Mouse (Mus musculus) heart, embryonic 15.5 days (tissue): ENCODE measurements around the gene Tmem189. TPM values are rescaled to one million over a fixed set of nuclear protein-coding genes. Genes with fewer than 3 reads are reported as not detected.

ENCODE experiments used
- ATAC-seq: fragments of 200-750 bp; cut with Nextera tagmentation; replicated peaks from 2 replicates; pipeline ENCODE4 v1.8.0; 2017; ENCODE audit warnings: low read depth, moderate TSS enrichment; ENCODE audit not compliant: insufficient number of reproducible peaks, insufficient read depth, low FRiP score
- H3K27ac ChIP-seq: fragments of 300-500 bp; sonication (generic); 2 replicates; pipeline ENCODE4 v1.5.1; 2015; ENCODE audit warnings: mild to moderate bottlenecking, inconsistent platforms
- H3K27me3 ChIP-seq: fragments of 300-500 bp; sonication (generic); 2 replicates; pipeline ENCODE4 v1.6.1; 2015; ENCODE audit warnings: inconsistent platforms
- H3K36me3 ChIP-seq: fragments of 300-500 bp; sonication (generic); 2 replicates; pipeline ENCODE4 v1.6.1; 2015; ENCODE audit warnings: mild to moderate bottlenecking, inconsistent platforms
- H3K4me1 ChIP-seq: fragments of 300-500 bp; sonication (generic); replicated peaks from 2 replicates; pipeline ENCODE4 v1.6.1; 2015; ENCODE audit warnings: inconsistent platforms
- H3K4me2 ChIP-seq: fragments of 300-500 bp; sonication (generic); 2 replicates; pipeline ENCODE4 v1.6.1; 2015; ENCODE audit warnings: inconsistent platforms, mild to moderate bottlenecking, moderate library complexity
- H3K4me3 ChIP-seq: fragments of 300-500 bp; sonication (generic); 2 replicates; pipeline ENCODE4 v1.5.1; 2015; ENCODE audit warnings: mild to moderate bottlenecking, inconsistent platforms
- H3K9ac ChIP-seq: fragments of 300-500 bp; sonication (generic); 2 replicates; pipeline ENCODE4 v1.6.1; 2015; ENCODE audit warnings: mild to moderate bottlenecking, inconsistent platforms
- H3K9me3 ChIP-seq: fragments of 300-500 bp; sonication (generic); replicated peaks from 2 replicates; pipeline ENCODE4 v1.6.1; 2016; ENCODE audit warnings: inconsistent platforms
- WGBS: fragments of 180-500 bp; shearing (Covaris S2); methylation state at CpG from one replicate; pipeline ENCODE4 v1.1.7; 2015; ENCODE audit warnings: mixed read lengths; 5-methylcytosine and 5-hydroxymethylcytosine counted together
- microRNA-seq: library from miRNA; unstranded; fragments of <30 nt; microRNA quantifications from one replicate; pipeline ENCODE4, GENCODE M21; 2016
- polyA plus RNA-seq: library from polyadenylated mRNA; unstranded; fragments of >200 nt; fragmentation: Nextera tagmentation; extraction: Ambion mirVana; gene quantifications from 2 replicates; pipeline ENCODE4 v1.2.1, GENCODE M21; 2015

Tmem189 gene
- polyA plus RNA-seq, 1 experiment from 2014 or later: 35.3 TPM

DNA sequence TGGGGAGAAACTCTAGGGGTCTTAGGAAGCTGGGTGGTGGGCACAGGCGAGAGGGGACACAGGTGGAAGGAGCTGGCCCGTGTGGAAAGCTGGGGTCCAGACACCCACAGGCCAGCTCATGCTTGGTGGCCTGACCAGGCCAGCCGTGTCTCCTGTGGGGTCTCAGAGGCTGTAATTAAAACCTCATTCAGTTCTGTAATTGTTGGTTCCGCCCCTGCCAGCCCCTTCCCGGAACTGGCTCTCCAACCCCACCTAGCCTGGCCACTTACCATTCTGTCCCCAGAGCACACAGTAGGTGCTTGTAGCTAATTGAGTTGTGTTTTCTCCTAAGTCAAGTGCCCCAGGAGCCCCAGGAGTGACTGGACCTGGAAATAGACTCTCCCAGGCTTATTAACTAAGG is 90.4 kb downstream of the Tmem189 start:
- 85% methylated on average over 5 of the region's 5 CpGs for WGBS
- H3K9me3 ChIP-seq: no peaks in the 10 kb centered on the region
- H3K27ac ChIP-seq: no peak overlapping the region
- peaks cover 4% of the 10 kb centered on the region; the same call in 1 of the 2 replicates for H3K27me3 ChIP-seq
- H3K9ac ChIP-seq: no peak overlapping the region
- peaks cover 54% of the 10 kb centered on the region for H3K4me1 ChIP-seq
- ATAC-seq: no peak
- H3K4me3 ChIP-seq: no peak overlapping the region
- no peak overlapping the region for H3K4me2 ChIP-seq
- H3K36me3 ChIP-seq: no peaks in the 10 kb centered on the region

DNA sequence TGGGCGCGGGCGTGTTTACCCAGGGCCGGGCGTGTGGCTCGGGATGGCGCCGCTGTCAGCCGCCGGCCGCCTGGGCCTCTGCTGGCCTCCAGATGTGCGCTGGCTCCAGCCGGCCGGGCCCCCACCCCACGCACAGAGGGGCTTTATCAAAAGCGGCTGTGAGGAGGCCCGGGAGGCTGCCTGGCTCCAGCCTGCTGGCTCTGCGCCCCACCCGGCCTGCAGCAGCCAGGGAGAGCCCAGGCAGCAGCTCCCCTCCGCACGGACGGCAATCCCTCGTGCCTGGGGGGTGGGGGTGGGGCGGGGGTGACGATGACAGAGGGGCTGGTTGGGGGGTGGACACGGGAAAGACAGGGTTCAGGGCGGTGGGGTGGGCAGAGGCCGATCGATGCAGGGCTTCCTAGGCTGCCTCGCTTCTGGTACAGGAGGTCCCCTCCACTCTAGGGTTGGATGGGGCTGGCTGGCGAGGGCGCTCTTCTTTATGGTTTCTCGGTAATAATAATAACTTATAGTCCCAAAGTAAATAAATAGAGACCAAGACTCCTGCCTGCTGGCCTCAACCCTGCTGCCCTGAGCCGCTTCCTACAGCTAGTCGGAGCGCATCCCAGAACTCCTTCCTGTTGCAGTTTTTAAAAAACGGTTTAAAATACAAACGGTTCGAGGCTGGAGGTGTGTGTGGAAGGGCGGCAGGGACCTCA is 92.0 kb downstream of the Tmem189 start:
- WGBS: 24% methylated on average over 40 of the region's 40 CpGs
- Histone ChIP-seq H3K36me3 (no peaks in the 10 kb centered on the region), H3K27ac (peak overlapping the region; percentile 73), H3K4me3 (peak overlapping the region; percentile 31), H3K27me3 (0 out of 2 replicates have a peak, but pooled peaks cover 3% of the 10 kb centered on the region), H3K4me1 (peaks cover 58% of the 10 kb centered on the region), H3K9ac (peak overlapping the region; percentile 42; the same call in 1 of the 2 replicates), H3K9me3 (no peaks in the 10 kb centered on the region), H3K4me2 (peak overlapping the region; percentile 59)
- peak; percentile 58 for ATAC-seq

DNA sequence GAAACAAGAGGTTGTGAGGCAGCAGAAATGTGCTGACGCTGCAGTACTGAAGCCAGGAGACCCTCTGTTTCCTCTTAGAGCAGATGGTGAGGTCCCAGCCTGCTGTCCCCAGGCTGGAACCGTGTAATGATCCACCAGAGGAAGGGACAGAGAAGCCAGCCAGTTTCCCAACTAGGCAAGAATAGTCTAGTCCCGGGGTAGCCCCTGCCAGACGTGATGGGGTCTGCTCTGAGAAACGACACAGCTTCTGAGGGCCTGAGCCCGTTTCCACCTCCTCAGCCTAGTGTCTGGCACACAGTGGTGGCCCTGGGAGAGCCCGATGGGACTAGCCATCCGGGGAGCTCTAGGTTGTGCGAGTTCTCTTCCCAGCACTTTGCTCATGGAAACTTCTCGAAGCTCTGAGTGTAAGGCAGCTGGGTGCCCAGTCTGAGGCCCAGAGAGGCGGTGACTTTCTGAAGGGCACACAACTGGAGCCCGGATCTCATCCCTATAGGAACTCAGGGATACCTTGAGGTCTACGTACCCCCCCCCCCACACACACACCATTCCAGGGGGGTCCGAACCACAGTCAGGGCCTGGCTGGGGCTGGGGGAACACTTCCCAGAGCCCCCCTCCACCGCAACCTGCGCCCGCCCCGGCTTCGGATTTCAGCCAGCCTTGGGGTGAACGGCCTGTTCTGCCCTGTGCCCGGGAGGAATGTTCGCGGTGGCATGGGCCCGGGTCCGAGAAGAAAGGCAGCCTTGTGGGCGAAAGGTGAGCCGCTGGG is 92.7 kb downstream of the Tmem189 start:
- Histone ChIP-seq H3K27me3 (no peaks in the 10 kb centered on the region), H3K9ac (peak overlapping the region; percentile 42; the same call in 1 of the 2 replicates), H3K4me3 (peak overlapping the region; percentile 31), H3K27ac (peak overlapping the region; percentile 73), H3K36me3 (no peaks in the 10 kb centered on the region), H3K4me2 (peak overlapping the region; percentile 59), H3K9me3 (no peaks in the 10 kb centered on the region), H3K4me1 (peaks cover 57% of the 10 kb centered on the region)
- ATAC-seq: no peak
- WGBS: 35% methylated on average over 27 of the region's 27 CpGs

DNA sequence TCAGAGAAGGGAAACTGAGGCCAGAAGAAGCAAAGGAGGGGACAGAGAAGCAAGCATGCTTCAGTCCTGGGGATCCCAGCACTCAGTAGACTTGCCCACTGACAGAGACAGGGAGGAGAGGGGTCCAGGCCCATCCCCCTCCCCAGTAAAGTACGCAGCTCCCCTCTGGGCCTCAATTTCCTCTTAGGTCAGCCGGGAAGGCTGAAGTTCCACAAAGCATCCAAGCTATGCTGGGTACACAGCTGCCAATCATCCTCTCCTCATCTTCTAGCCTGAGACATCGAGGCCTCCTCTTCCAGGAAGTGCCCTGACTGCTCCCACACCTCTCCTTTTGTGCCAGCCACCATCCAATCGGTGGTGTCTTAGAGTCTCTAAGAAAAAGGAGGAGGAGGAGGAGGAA is 93.4 kb downstream of the Tmem189 start:
- Histone ChIP-seq H3K4me2 (no peak overlapping the region), H3K9ac (no peak overlapping the region; the same call in 1 of the 2 replicates), H3K36me3 (no peaks in the 10 kb centered on the region), H3K27me3 (no peaks in the 10 kb centered on the region), H3K9me3 (no peaks in the 10 kb centered on the region), H3K4me1 (peaks cover 57% of the 10 kb centered on the region), H3K27ac (peak overlapping the region; percentile 82), H3K4me3 (no peak overlapping the region)
- 41% methylated on average over 4 of the region's 4 CpGs for WGBS
- ATAC-seq: no peak

DNA sequence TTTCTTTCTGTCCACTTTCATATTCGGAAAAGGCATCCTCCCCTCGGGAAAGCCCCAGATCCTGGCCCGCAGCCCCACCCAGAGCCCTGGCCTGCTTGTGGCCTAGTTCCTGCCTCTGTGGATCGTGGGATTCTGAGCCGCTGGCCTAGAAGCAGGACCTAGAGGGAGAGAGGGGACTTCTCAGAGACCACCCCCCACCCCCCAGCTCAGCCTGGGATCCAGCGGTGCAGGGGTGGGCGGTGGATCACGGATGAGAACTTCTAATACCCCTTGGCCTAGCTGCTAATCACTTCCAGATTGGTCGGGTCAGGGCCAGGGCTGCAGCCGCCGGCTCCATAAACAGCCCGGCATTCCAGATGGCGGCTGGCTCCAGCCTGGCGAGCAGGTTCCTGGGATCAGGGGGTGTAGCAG is 93.9 kb downstream of the Tmem189 start:
- Histone ChIP-seq H3K9ac (no peak overlapping the region), H3K4me1 (peaks cover 52% of the 10 kb centered on the region), H3K27me3 (no peaks in the 10 kb centered on the region), H3K9me3 (no peaks in the 10 kb centered on the region), H3K4me3 (no peak overlapping the region), H3K36me3 (no peaks in the 10 kb centered on the region), H3K4me2 (no peak overlapping the region), H3K27ac (peak overlapping the region; percentile 82)
- WGBS: 41% methylated on average over 14 of the region's 14 CpGs
- no peak for ATAC-seq

DNA sequence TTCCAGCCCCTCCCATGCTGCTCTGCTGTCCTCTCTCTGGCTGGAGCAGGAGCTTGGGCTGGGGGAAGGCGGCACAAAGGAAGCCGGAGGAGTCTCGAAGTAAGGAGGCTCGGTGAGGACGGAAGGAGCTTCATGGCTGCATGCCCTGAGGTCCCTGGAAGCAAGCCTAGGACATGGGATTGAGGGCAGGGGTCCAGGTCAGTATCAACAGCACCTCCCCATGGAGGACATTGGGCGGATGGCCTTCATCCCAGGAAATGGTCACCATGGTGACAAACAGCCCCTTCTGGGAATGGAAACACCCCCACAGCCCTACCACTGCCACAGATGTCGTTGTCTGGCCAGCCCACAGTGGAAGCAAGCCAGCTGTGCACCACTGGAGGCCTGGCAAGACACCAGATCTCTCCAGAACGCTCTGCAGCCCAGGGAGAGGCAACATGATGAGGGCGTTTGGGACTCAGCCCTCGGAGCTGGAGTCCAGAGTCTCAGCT is 95.1 kb downstream of the Tmem189 start:
- H3K36me3 ChIP-seq: no peaks in the 10 kb centered on the region
- H3K27ac ChIP-seq: peak overlapping the region; percentile 82
- WGBS: 30% methylated on average over 10 of the region's 10 CpGs
- H3K4me2 ChIP-seq: peak overlapping the region; percentile 1; the same call in 1 of the 2 replicates
- H3K9ac ChIP-seq: no peak overlapping the region
- H3K4me3 ChIP-seq: no peak overlapping the region
- H3K9me3 ChIP-seq: no peaks in the 10 kb centered on the region
- peaks cover 44% of the 10 kb centered on the region for H3K4me1 ChIP-seq
- ATAC-seq: peak; percentile 73
- H3K27me3 ChIP-seq: no peaks in the 10 kb centered on the region

DNA sequence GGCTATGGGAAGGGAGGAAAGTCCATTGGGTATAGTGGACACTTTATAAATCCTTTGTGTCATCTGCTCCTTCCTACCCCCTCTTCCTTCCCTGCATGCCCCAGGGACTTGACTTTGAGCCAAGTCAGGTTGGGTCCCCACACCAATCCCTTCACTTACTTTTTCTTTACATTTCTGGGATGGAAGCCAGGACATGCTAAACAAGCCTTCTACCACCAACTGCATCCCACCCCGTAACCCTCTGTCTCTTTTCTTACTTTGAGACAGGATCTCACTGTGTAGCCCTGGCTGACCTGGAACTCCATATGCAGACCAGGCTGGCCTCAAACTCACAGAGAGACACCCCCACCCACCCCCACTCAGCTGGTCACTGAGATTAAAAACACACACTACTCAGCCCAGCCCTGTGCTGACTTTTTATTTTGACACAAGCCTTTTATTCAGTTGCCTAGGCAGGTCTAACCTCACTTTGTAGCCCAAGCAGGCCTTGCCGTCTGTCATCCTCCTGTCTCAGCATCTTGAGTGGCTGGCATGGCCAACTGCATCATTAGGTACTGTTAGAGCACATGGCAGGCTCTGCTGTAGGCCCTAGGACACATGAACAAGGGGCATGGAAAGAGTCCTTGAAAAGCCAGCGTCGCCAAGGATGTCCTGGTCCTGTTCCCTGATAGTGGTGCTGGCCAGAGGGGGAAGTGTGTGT is 95.9 kb downstream of the Tmem189 start:
- Histone ChIP-seq H3K27me3 (no peaks in the 10 kb centered on the region), H3K4me3 (no peak overlapping the region), H3K9me3 (no peaks in the 10 kb centered on the region), H3K9ac (no peak overlapping the region), H3K27ac (peak overlapping the region; percentile 82), H3K36me3 (no peaks in the 10 kb centered on the region), H3K4me2 (no peak overlapping the region), H3K4me1 (peaks cover 52% of the 10 kb centered on the region)
- 59% methylated on average over 4 of the region's 4 CpGs for WGBS
- ATAC-seq: no peak

Small RNAs within 50 kb of the gene (microRNA-seq; reads per million reads assigned to microRNA genes)
- gene Gm22355: not detected

Other genes starting within 250 kb of the Tmem189 start
- gene Rnf114, start 197.2 kb downstream of the Tmem189 start, polyA plus RNA-seq: 57.9 and 73.0 TPM in 2 replicates
- gene Spata2, start 196.9 kb downstream of the Tmem189 start, polyA plus RNA-seq: 13.8 and 14.9 TPM in 2 replicates
- 14.0 and 19.5 TPM in 2 replicates for gene Snai1, start 151.6 kb downstream of the Tmem189 start, polyA plus RNA-seq
- gene Ube2v1, start 57.7 kb downstream of the Tmem189 start, polyA plus RNA-seq: 179 and 216 TPM in 2 replicates
- gene Gm20431, start 28.3 kb downstream of the Tmem189 start, polyA plus RNA-seq: 7.3 TPM in 1 of 2 replicates, not detected in the other
- gene Cebpb, start 907 bp downstream of the Tmem189 start, polyA plus RNA-seq: 10.2 and 14.3 TPM in 2 replicates
- 44.8 and 45.1 TPM in 2 replicates for gene Ptpn1, start 242.2 kb upstream of the Tmem189 start, polyA plus RNA-seq